Mouse (Mus musculus): ENCODE results near the gene Trabd2b.

The Trabd2b gene

DNA sequence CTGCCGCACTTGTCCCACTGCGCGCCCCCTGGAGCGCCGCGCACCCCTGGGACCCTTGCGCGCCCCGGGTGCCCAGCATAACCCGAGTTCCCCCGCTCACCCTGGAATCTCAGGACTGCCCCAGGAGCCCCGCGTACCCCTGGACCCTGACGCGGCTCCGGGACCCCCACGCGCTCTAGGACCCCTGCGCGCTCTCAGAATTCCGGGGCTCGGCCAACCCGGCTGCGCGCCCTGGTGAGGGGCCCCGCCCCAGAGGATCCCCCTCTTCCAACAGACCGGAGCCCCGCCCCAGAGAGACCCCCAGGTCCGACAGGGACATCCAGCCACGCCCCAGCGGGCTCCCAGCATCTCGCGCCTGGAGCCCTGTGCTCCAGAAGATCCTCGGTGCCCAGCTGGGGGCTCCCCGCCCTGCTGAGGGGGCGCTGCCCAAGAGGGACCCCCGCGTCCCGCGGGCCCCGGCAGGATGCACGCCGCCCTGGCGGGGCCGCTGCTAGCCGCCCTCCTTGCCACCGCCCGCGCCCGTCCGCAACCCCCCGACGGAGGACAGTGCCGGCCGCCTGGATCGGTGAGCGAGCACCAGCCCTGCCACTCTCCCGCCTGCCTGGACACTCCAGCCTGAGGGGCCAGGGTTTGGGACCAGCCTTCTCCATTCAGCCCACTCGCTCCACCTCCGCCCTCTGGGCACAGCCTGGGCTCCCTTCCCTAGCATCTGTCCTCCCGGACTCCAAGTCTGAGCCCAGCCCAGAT, at the start of gene Trabd2b:
Gene Trabd2b, plus strand, starts transcription at position 370 of the 747 bp plus-strand sequence.
- DNase-seq: peak; percentile 57

DNA sequence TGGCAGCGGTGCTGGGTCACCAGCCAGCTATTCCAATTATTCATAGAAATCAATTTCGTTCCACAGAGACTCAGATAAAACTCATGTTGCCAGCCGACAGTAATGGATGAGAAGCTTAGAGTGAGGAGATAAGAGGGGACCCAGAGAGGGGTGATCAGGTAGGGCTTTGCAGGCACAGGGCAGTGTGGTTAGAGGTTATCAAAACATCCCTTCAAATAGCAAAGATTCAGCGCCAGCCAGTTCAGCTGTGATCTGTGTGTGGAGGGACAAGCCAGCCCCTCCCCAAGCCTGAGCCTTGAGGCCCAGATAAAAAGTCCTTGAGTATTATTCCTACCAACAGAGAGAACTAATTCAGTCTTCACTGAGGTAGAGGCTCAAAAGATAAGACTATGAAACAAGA, 49.1 kb upstream of the Trabd2b start:
- DNase-seq: no peak

DNA sequence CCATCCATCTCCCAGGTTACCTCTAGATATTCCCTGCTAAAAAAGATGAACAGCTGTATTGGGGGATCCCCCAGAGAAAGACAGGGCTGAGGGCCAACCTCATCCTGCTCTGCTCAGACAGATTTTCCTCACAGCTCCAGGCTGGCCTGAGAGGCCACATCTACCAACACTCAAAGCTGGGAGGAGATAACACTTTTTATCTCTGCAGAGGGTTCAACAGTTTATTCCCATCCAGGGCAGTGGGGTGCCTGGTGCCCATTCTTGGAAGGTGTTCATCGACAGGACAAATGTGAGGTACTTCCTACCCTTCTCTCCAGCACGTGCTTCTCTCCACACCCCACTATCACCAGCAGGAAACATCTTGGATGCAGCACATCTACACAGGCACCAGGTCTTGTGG, 47.6 kb upstream of the Trabd2b start:
- no peak for DNase-seq

DNA sequence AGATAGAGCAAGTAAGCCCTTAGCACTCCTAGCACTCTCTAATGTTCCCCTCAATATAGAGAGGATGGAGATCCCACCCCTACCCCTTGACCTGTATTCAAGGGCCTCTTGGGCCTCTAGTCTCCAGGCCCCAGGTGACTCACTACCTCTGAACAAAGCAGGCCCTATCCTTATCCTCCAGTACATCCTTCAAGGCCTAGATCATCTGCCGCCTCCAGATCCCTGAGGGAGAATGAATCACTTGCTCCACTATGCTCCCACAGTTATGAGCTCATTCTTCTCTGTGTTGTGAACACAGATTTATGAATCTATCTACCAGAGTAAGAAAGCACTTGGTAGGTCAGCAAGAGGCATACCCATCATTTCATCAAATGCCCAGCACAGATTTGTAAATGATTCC, 46.7 kb upstream of the Trabd2b start:
- no peak for DNase-seq

DNA sequence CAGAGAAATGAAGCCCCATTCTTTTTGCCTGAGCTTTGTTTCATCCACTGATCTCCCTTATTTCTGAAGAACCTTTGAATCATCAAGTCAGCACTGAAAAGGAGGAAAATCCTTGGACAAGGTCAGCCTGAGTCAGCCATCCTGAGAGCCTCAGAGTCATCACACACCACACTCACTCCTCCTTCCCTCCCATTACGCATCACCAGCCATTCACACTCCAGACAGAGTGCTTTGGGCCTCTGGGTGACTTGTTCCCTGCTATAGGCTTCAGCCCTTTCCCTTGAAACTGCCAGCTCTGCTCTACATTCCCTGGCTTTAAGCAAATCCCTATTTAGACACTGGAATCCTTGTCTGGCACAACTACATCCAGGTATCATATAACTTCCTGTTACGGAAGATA, 45.2 kb upstream of the Trabd2b start:
- no peak for DNase-seq

DNA sequence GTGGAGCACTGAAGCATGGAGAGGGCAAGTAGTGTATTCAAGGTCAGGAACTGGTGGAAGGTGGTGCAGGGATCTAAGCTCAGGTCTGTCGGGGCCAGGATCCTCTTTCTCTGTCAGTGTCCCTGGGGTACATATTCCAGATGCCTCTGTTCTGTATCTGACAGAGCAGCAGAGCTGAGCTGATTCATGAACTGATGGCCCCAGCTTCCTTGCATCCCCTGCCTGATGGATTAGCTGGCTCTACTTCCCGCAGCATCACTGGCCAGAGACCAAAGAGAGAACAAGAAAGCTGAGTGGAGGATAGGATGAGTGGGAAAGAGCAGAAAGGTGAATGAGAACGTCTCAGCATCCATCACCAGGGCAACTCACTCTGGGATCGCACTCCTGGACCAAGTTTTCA, 41.5 kb upstream of the Trabd2b start:
- DNase-seq: no peak

DNA sequence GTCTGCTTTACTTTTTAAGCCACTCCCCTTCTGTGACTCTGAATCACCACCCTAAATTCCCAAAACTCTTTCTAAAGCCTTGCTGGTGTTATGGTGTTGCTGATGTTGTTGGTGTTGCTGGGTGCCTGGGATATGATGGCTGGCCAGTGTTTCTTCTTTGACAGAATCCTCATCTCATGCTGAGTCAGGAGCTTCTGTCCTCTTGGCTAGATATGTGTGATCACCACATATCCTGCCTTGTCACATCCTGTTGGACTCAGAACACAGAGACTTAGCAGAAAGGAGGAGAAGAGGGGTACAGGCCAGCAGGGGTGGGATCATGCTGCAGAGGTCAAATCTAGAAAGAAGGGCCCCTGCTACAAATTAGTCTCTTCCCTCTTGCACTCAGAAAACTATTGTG, 40.9 kb upstream of the Trabd2b start:
- DNase-seq: no peak

DNA sequence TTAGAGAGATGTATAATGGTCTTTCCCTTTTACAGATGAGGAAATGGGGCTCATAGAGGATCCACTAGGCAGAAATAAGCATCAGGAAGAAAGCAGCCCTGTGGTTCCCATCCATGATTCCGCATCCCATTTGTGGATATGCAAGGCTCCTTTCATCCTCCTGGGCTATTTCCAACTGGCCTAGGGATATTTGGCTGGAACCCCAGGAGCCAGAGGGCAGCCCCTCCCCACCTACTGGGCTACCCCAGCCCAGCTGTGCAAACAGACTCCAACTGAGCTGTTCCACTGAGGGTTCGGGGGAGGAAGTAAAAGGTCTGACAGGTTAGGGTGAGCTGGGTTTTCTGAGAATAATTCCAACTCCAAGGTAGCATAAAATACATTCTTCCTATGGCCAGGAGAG, 39.5 kb upstream of the Trabd2b start:
- DNase-seq: no peak

DNA sequence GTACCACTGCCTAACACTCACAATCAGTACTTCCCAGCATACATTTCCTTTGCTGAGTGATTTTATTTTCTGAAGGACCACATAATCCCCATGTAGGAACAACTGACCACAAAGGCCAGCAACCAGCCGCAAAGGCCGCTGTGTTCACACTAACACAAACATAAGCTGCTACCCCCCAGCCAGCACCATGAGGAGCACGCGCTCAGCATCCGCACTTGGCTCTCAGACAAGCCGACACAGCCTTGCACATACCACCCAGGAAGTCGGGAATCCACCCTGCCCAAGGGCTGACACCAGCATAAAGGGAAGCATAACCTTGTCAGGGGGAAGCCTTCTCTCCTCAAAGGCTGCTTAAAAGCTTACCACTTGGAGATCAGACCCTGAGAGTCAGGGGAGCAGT, 38.7 kb upstream of the Trabd2b start:
- no peak for DNase-seq

DNA sequence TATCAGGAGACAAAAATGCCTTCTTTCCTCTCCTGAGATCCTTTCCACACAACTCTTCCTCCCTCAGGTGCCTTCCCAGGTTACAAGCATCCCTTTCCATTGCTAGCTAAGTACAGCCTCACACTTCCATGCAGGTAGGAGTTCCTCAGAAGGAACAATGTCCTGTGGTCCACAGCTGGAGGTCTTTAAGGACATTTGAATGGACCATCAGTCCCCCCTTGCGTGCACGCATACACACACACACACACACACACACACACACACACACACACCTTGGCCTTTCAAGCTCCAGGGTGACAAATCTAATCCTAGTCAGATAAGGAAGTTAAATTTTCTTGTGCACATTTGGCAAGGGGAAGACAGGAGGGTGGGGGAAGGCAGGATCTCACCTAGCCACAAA, 36.9 kb upstream of the Trabd2b start:
- no peak for DNase-seq

DNA sequence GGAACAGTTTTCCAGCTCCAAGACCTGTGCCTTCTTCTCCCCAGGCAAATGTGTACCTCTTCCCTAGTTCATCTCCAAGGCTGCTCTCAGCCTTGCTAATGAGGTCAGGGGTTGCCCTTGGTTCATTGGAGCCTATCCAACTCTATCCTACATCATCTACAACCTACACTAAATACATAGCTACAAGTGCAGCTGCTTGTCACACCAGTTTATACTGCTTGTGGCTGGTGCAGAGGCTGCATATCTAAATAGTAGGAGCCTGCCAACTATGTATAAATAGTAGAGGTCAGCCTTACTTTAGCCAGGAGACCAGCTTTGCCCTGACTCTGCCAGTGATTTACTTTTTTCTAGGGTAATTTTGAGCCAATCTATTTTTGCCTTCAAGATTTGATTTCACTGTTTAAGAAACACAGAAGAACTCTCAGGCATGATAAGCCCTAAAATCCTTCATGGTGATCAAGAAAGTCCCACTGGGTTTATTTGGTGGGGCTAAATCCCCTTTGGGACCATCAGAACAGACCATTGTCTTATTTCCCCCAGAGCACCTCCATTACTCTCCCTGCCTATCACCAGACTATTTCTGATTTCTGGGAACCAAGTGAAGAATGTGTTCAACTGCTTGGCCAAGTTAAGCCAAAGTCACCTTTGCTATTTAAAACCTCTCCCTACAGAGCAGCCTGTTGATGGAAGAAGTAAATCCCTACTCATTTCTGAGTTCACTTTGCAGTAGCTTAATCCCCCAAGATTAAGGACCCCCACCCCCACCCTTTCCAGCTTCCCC, 35.4 kb upstream of the Trabd2b start:
- peak; percentile 42 for DNase-seq

DNA sequence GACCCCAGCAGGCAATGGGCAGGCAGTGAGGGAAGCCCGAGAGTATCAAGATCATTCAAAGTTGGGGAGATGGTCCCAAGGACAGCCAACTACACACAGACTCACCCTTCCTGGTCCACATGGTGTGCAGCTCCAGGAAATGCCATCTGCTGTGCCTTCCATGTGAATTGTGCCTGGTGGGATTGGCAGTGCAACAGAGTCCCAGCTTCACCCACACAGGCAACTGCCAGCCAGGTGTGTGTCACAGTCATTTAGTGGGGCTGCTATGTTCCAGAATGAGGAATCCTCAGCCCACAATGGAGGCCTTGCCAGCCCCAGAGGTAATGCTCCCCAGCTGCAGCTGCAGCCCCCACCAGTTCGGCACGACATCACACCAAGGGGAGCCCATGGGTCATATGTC, 33.8 kb upstream of the Trabd2b start:
- no peak for DNase-seq

DNA sequence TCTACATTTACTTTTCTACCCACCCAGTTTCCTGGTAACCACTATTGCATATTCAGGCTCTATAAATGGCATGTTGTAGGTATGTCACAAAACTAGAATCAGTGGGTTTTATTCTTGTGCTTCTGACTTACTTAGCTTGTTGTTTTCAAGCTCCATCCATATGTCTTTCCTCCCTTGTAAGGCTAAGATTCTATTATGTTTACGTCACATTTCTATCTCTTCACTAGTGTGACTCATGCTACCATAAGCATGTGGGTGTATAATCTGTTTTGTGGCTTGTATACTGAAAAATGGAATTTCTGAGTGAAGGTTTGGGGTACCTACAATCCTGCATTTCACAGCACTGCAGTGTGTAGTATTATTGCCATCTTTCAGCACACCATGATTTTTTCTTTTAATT, 32.2 kb upstream of the Trabd2b start:
- no peak for DNase-seq

DNA sequence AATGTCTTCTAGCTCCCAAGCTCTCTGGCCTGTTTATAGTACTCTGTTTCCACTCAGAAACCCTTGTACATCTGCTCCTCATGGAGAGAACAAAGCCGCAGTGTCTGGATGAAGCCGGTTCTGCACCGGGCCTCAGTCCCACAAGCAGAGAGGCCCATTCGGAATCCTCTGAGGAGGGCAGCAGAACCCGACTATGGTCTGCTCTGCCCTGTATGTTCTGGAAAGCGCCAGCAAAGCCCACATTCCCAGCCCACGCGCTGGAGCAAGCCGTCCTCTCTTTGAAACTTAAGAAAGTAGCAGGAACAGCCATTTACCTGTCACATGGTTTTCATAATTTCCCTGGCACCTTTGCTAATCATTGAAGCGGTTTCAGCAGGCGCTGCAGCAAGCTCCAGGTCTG, 29.0 kb upstream of the Trabd2b start:
- peak; percentile 50 for DNase-seq

DNA sequence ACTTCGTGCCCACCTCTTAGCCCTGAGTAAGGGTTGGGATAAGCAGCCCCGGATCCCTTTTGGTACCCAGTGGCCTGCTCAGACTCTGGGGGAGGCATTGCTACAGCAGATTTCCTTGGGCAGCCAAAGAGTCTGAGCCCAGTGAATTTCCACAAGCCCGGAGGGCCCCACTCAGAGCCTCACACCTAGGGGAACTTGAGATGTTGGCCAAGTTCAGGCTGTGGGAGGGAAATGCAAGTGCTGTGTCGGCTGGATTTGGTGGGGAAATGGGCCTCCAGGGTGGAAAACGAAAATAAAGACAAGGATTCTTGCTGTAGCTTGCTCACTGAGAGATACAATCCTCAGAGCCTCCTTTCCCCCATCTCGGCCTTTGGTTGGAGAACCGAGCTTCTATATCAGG, 28.0 kb upstream of the Trabd2b start:
- DNase-seq: no peak

DNA sequence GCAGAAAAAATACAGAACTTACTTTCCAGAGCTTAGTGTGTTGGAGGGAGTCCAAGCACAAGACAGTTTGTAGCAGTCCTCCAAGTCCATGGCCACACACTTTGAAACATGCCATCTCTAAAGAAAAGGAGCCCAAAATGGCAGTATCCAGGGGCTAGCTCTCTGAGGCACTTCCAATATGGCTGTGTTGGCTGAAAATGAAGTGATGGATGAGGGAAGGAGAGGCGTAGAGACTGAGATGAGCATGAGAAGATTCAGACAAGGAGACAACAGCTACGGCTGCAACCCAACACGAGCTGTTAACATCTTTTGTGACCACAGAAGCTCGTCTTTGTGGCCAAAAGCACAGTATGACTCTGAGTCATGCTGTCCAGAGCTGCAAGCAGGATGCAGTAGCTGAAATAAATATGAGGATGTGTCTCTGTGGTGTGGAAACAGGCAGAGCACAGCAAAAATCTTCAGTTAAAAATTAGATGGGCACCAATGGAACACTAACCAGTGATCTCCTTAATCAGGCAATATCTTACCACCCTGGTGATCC, 27.0 kb upstream of the Trabd2b start:
- DNase-seq: no peak

DNA sequence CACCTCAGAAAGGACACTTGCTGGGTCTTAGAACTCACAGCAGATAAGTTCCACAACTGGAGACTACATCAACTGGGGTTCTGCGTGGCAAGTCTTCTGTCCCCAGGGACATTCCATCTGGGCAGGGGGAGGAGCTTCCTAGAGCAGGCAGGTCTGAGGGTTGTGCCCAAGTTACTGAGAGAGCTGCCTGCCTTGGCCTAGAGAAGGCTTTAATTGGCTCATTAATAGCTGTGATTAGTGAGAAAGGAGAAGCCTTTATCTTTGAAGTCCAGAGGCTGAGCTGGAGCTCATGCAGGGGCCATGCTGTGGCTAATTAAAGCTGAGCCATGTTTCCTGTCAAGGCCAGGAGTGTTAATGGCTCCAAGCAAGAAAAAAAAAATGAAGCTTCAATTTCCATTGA, 23.9 kb upstream of the Trabd2b start:
- DNase-seq: no peak

DNA sequence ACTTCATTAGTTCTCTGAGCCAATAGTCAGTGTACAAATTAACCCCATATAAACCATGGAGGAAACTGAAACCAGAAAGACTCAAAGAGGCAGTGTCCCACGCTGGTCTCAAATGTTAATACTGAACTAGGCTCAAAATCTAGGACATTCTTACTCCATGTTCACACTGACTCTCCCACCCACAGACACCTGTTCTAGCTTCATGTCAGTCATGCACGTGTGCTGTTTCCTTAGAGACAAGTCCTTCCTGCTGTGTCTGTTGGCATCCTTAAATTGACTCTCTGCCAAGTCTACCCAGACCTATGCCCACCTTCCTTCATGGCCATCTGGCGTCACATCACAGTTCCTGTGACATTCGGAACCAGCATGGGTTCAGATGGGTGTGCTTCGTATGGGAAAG, 21.3 kb upstream of the Trabd2b start:
- no peak for DNase-seq

DNA sequence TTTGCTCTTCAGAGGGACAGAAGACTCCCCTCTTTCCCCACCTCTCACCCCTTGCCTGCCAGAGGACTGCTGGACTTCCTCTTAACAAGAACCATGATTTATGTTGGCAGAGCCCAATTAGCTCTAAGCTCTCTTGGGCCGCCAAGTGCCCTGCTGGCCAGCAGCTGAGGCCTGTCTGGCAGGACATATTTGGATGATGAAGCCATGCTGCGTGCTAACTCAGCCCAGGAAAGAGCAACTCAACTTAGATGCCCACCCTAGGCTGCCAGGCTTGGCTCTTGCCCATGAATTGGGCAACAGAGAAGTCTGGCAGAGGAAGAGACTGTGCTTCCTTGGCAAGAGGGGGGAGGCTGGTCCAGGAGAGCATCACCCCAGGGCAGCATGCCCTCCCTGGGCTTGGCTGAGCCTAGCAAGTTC, 20.1 kb upstream of the Trabd2b start:
- DNase-seq: peak; percentile 21

DNA sequence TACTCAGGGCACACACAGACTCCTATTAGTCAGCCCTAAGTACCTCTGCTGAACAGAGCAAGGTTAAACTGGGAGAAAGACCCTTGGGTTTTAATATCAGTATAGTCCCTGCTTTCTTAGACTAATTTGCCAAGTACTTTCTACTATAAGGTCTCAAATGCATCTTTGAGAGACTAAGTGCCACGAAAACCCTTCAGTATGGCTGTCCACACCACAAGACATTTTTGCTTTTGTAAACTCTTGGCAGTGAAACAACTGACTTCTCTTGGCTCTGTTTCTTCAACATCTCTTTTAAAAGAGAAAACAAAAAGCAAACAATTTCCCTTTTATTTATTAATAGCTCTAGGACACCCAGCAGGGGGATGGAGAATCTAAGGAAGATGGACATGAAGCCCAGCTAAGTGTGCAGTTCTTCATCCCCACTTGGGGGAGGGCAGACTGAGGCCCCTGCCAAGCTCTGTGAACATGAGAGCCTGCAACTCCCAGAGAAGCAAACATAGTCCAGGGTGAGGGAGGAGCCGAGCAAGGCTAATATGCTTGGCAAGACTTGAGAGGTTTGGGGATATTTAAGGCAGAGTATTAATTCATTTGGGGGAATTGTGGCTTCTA, 18.9 kb upstream of the Trabd2b start:
- no peak for DNase-seq

DNA sequence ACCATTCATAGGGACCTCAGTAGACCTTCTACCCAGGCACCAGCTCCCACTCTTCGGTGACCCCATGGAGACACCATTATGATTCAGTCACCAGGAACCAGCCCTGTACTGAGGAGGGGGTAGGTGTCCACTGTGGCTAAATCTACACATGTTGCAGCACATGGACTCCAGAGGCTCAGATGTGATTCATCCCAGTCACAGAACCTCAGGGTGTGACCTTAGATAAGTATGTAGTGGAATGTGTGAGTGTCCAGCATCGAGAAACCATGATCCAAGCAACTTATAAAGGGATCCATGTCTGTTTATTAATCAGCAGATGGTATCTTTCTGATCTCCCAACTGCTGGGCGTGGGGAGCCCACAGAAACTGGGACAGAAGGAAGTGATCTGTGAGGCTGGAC, 18.2 kb upstream of the Trabd2b start:
- DNase-seq: no peak

DNA sequence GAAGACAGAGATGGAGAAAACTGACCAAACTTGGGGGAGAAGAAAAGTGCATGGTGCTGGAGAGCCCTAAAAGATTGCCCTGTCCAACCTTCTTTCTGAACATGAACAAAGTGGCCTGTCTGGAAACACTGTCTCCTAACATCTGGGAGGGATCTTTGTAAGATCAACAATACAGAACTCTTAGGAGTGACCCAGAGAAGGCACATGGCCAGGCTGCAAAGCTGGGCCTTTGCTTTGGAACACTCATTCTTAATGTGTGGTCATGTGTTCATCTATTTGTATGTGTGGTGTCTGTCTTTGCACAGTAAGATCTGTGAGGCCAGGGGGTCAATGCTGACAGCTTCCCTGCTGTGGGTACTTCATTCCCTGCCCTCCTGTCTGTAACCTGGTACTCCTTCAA, 16.9 kb upstream of the Trabd2b start:
- DNase-seq: no peak

DNA sequence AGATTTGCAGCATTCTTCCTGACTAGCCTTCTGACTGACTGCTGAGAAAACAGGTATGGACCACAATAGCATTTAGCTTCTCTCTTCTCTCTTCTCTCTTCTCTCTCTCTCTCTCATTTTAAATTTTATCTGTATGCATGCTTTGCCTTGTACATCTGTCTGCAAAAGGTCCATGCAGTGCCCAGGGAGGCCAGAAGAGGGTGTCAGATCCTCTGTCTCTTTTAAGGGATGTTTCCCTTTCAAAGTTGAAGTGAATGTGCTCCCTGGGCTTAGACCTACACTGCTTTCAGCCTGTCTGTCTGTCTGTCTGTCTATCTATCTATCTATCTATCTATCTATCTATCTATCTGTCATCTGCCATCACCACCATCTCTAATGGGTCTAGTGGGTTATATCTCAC, 8.9 kb upstream of the Trabd2b start:
- peak; percentile 66 for DNase-seq

DNA sequence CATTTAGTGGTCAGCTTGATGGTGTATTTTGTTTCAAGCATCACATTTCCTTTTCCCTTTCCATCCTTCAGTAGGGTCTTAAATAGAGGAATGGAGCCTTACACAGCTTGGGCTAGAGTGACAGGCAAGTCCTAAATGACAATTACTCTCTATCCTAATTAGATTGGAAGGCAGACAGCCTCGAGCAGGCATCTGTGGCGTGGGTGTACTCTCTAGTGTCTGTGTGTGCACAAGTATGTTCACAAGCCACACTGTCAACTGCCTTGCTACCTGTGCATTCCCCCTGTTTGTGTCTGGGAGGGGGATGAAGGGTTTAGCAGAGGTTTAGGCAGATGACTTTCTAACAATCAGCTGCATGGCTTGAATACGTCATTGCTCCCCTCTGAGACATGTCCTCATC, 6.7 kb upstream of the Trabd2b start:
- no peak for DNase-seq

All from kidney, postnatal 10 days (tissue).